Mouse (Mus musculus) testis, adult 2 months (tissue): Measurements from ENCODE around the gene Gm44579.

Experiments used
- CTCF ChIP-seq: fragments of 200-500 bp; IDR thresholded peaks from 2 replicates; pipeline ENCODE4 v1.5.1; 2012; ENCODE audit warnings: low read depth, mild to moderate bottlenecking, inconsistent platforms, low read length, moderate library complexity; ENCODE audit not compliant: control insufficient read depth, insufficient read depth, insufficient replicate concordance
- POLR2A ChIP-seq: fragments of 200-500 bp; IDR thresholded peaks from 2 replicates; pipeline ENCODE4 v1.6.1; 2012; ENCODE audit warnings: low read depth, mild to moderate bottlenecking, inconsistent platforms, low read length, moderate library complexity; ENCODE audit not compliant: control insufficient read depth

DNA sequence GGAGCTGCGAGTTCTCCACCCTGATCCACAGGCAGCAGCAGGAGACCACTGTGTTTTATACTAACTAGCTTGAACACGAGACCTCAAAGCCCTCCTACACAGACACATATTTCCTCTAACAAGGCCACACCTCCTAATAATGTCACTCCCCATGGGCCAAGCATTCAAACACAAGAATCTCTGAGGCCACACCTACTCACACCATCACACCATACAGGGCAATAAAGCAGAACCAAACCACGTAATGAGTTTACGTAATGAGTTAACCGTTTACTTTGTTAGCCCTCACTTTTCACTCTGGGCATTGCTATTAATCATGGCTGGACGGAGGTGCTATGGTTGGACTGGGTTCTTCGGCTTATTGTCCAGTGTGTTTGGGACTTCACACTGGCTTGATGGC lies 81.0 kb downstream of the Gm44579 start:
- TF ChIP-seq CTCF = no peak
- no peak for TF ChIP-seq POLR2A
